Mouse (Mus musculus) liver, postnatal 0 days (tissue): ENCODE results near the gene Klf8. TPM values are rescaled to one million over a fixed set of nuclear protein-coding genes. Genes with fewer than 3 reads are reported as not detected.

Source experiments
- ATAC-seq: fragments of 200-750 bp; cut with Nextera tagmentation; 2 replicates; pipeline ENCODE4 v1.8.0; 2017; ENCODE audit warnings: mild to moderate bottlenecking, moderate library complexity
- DNase-seq: peaks from one replicate; pipeline ENCODE4 v3.0.0-alpha.2; 2016
- H3K27ac ChIP-seq: fragments of 300-500 bp; sonication (generic); 2 replicates; pipeline ENCODE4 v1.5.1; 2014; ENCODE audit warnings: antibody characterized with exemption, moderate library complexity, mild to moderate bottlenecking, low read depth
- H3K27me3 ChIP-seq: fragments of 300-500 bp; sonication (generic); 2 replicates; pipeline ENCODE4 v1.6.1; 2014; ENCODE audit warnings: low read length, control low read depth, mixed read lengths; ENCODE audit not compliant: insufficient read depth
- H3K36me3 ChIP-seq: fragments of 300-500 bp; sonication (generic); replicated peaks from 2 replicates; pipeline ENCODE4 v1.6.1; 2014; ENCODE audit warnings: mild to moderate bottlenecking, control low read depth, low read length, moderate library complexity, mixed read lengths; ENCODE audit not compliant: insufficient read depth
- H3K4me1 ChIP-seq: fragments of 300-500 bp; sonication (generic); 2 replicates; pipeline ENCODE4 v1.6.1; 2014; ENCODE audit warnings: antibody characterized with exemption, mild to moderate bottlenecking, control low read depth; ENCODE audit not compliant: insufficient read depth
- H3K4me2 ChIP-seq: fragments of 300-500 bp; sonication (generic); 2 replicates; pipeline ENCODE4 v1.6.1; 2014; ENCODE audit warnings: low read depth, mild to moderate bottlenecking, low read length, moderate library complexity, mixed read lengths
- H3K4me3 ChIP-seq: fragments of 300-500 bp; sonication (generic); 2 replicates; pipeline ENCODE4 v1.5.1; 2014; ENCODE audit warnings: low read depth, low read length
- H3K9ac ChIP-seq: fragments of 300-500 bp; sonication (generic); replicated peaks from 2 replicates; pipeline ENCODE4 v1.6.1; 2014; ENCODE audit warnings: mild to moderate bottlenecking, moderate library complexity
- H3K9me3 ChIP-seq: fragments of 300-500 bp; sonication (generic); 2 replicates; pipeline ENCODE4 v1.6.1; 2016; ENCODE audit warnings: mild to moderate bottlenecking, control low read depth, low read length, mixed read lengths
- CTCF ChIP-seq: sonication (generic); IDR thresholded peaks from 2 replicates; pipeline ENCODE4 v1.5.1; 2016; ENCODE audit warnings: antibody characterized with exemption, low read depth
- EP300 ChIP-seq: IDR thresholded peaks from 2 replicates; pipeline ENCODE4 v1.6.1; 2016; ENCODE audit warnings: antibody characterized with exemption, low read depth, mild to moderate bottlenecking
- WGBS: fragments of 180-500 bp; shearing (Covaris S2); extraction: QIAGEN DNeasy Blood & Tissue Kit; methylation state at CpG from one replicate; pipeline ENCODE4 v1.1.7; 2014; ENCODE audit not compliant: insufficient replicate concordance; 5-methylcytosine and 5-hydroxymethylcytosine counted together
- polyA plus RNA-seq: library from polyadenylated mRNA; unstranded; fragments of >200 nt; fragmentation: Nextera tagmentation; extraction: Ambion mirVana; gene quantifications from 2 replicates; pipeline ENCODE4 v1.2.1, GENCODE M21; 2015

Gene Klf8
- polyA plus RNA-seq, 1 experiment from 2014 or later = 0.02 TPM

DNA sequence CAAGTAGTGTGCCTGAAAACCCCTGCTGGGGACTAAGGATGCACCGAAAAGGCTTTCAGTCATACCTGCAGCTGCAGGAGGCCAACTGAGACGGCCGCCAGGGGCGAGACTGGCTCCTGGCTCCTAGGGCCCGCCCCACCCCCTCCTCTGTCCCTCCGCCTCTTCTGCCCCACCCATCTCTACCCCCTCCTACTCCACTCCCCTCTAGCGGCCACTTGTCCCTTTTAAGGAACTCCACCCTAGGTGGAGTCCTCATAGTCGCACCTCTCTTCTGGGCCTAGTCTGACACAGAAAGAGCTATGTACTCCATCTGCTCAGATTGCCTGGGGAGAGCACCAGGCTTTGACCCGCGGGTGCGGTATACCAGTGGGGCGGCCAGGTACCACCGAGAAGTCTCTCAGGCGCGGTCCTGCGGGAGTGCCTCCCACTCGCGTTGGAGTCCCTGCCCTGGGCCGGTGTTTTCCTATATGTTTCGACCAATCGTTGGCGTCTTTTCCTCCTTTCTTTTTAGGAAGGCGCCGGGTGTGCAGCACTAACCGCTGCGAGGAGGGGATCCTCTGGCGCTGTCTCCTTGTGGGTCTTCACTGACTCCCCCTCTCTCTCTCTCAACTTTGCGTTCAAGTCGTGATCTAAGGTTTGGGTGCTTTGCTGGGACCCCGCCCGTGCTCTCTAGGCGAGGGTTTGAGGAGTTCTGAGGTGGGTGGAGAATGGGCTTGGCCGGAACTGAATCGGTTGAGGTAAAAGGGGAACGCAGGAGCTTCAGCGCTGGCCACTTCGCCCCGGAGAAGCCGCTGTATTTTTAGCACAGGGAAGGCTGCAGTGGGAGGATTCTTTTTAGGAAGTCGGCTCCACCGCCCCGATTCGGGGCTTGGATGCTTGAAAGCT lies 122.3 kb downstream of the Klf8 start:
- Histone ChIP-seq H3K4me1 (no peaks in the 10 kb centered on the region), H3K27me3 (no peaks in the 10 kb centered on the region; the same call in 1 of the 2 replicates), H3K9ac (0 out of 2 replicates have a peak overlapping the region, but pooled peaks have one; percentile 7), H3K4me3 (peak overlapping the region; percentile 46), H3K27ac (no peak overlapping the region), H3K4me2 (peak overlapping the region; percentile 77), H3K36me3 (no peaks in the 10 kb centered on the region), H3K9me3 (no peaks in the 10 kb centered on the region)
- 23% methylated on average over 42 of the region's 43 CpGs for WGBS
- peak; percentile 40 for DNase-seq
- TF ChIP-seq EP300 = no peak
- TF ChIP-seq CTCF = peak; percentile 45
- peak; percentile 77 for ATAC-seq

DNA sequence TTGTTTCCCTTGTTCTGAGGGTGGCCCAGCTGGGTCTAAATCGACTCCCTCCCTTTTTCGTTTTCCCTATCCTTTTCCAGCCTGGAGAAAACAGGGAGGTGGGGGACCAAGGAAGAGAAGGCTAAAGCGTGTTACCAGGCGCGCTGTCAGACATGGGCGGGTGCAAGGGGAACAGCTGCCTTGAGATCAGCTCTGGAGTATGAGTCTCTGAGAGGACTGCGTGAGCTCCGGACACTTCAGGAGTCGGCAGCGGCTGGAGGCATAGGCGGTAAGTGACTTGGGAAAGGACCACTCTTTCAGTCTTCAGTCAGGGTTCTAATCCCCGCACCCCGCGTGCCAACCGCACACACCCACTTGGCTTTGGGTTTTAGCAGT lies 122.9 kb downstream of the Klf8 start:
- peak overlapping the region; percentile 77 for H3K4me2 ChIP-seq
- peak overlapping the region; percentile 46 for H3K4me3 ChIP-seq
- WGBS = 20% methylated on average over 15 of the region's 15 CpGs
- no peak overlapping the region for H3K27ac ChIP-seq
- H3K27me3 ChIP-seq = no peaks in the 10 kb centered on the region; the same call in 1 of the 2 replicates
- no peaks in the 10 kb centered on the region for H3K9me3 ChIP-seq
- ATAC-seq = no peak
- TF ChIP-seq CTCF = no peak
- no peak for TF ChIP-seq EP300
- H3K4me1 ChIP-seq = no peaks in the 10 kb centered on the region
- H3K36me3 ChIP-seq = no peaks in the 10 kb centered on the region
- peak; percentile 13 for DNase-seq
- H3K9ac ChIP-seq = 0 out of 2 replicates have a peak overlapping the region, but pooled peaks have one; percentile 7

DNA sequence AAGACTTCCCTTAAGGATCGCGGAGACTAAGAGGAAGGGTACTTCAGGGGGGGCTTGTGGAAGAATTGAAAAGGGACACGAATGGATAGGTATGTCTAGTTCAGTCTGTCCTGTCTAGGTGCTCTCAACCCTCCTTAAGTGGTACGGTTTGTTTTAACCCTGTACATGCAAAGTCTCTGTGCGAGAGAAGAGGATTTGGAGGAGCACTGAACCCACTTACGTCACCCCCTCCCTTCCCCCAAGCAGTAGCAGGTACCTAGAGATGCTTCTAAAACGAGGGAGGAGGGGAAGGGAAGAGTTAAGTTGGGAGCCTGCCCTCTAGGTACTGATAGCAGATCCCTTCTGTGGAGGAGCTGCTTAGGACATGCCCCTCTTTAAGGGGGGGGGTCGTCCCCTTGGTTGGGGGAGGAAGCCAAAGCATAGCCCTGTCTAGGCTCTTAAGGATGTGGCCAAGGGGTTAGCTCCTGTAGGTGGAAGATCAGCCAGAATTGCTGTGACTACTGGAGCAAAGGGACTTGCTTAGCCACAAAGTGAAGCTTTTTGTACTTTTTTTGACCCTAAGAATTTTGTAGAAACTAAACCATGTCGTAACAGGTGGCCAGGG lies 123.5 kb downstream of the Klf8 start:
- H3K4me2 ChIP-seq = peak overlapping the region; percentile 77
- peak overlapping the region; percentile 46; the same call in 1 of the 2 replicates for H3K4me3 ChIP-seq
- no peaks in the 10 kb centered on the region for H3K9me3 ChIP-seq
- no peaks in the 10 kb centered on the region; the same call in 1 of the 2 replicates for H3K27me3 ChIP-seq
- DNase-seq (no peak), ATAC-seq (no peak)
- TF ChIP-seq EP300 = no peak
- TF ChIP-seq CTCF = no peak
- no peak overlapping the region for H3K27ac ChIP-seq
- 25% methylated on average over 9 of the region's 9 CpGs for WGBS
- H3K4me1 ChIP-seq = no peaks in the 10 kb centered on the region
- no peak overlapping the region for H3K9ac ChIP-seq
- no peaks in the 10 kb centered on the region for H3K36me3 ChIP-seq

DNA sequence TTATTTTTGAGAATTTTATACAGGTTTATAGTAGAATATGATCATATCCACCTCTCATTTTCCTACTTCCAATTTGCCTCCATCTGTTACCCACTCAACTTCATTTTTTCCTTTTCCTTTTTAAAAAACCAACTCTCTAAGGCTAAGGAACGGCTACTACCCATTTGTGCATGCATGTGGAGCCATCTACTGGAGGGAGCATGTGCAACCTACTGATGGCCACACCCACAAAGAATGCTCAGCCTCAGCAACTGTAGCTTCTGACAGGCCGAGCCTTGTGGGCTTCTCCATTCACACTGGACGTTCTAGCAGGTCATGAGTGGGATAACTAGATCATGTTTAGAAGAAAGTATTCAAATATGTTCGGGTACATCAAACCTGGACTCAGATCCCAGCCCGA lies 129.5 kb downstream of the Klf8 start:
- Histone ChIP-seq H3K27ac (no peak overlapping the region), H3K4me1 (no peaks in the 10 kb centered on the region), H3K4me3 (no peak overlapping the region), H3K36me3 (no peaks in the 10 kb centered on the region), H3K4me2 (no peak overlapping the region), H3K27me3 (no peaks in the 10 kb centered on the region), H3K9me3 (no peaks in the 10 kb centered on the region), H3K9ac (no peak overlapping the region)
- peak; percentile 72 for TF ChIP-seq CTCF
- TF ChIP-seq EP300 = no peak
- WGBS = 36% methylated on average over 5 of the region's 5 CpGs
- no peak for ATAC-seq
- peak; percentile 33 for DNase-seq

DNA sequence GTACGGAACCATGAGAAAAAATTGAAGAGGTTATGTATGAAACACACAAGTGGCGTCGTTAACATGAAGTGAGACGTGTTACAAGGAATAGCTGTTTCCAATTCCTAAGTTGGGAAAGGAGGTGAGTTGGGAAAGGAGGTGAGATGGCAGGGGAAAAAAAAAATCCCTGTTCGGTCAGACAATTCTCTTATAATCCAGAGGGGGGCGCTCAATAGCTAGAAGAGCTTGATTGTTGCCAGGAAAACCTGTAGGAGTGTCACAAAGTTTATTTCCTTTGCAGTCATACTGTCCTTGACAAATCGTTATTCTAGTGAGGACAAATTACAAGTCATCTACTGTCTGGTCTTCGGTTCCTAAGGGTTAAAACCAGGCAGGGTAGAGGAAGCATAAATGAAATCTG lies 132.5 kb downstream of the Klf8 start:
- WGBS = 22% methylated on average over 8 of the region's 8 CpGs
- DNase-seq (no peak), ATAC-seq (no peak)
- no peak overlapping the region for H3K9ac ChIP-seq
- no peak overlapping the region for H3K4me3 ChIP-seq
- H3K4me1 ChIP-seq = no peaks in the 10 kb centered on the region
- no peaks in the 10 kb centered on the region for H3K27me3 ChIP-seq
- no peak overlapping the region for H3K4me2 ChIP-seq
- H3K27ac ChIP-seq = no peak overlapping the region
- TF ChIP-seq EP300 = no peak
- TF ChIP-seq CTCF = peak; percentile 47
- H3K36me3 ChIP-seq = no peaks in the 10 kb centered on the region
- H3K9me3 ChIP-seq = no peaks in the 10 kb centered on the region

DNA sequence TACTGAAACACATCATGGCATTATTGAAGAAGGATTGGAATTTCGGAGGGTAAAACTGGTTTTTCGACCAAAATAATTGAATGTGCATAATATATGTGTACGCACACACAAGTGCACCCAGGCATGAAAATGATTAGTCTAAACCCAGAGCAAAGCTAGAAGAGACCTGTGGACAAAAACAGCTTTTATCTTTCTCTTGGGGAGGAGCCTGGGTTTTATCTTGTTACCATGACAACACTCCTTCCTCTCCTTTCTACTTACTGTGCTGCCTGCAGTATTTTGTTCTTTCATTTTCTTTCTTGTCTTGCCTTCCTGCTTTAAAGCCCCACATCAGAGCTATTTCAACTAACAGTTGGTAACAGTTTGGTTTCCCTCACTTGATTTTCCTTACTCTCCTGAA lies 137.8 kb downstream of the Klf8 start:
- H3K36me3 ChIP-seq = no peaks in the 10 kb centered on the region
- no peak overlapping the region for H3K27ac ChIP-seq
- no peaks in the 10 kb centered on the region for H3K9me3 ChIP-seq
- H3K4me3 ChIP-seq = no peak overlapping the region
- ATAC-seq (no peak), DNase-seq (no peak)
- H3K9ac ChIP-seq = no peak overlapping the region
- no peaks in the 10 kb centered on the region for H3K4me1 ChIP-seq
- TF ChIP-seq EP300 (no peak), CTCF (no peak)
- 77% methylated on average over 3 of the region's 3 CpGs for WGBS
- no peak overlapping the region for H3K4me2 ChIP-seq
- H3K27me3 ChIP-seq = no peaks in the 10 kb centered on the region
